Mouse (Mus musculus) stomach, postnatal 0 days (tissue): ENCODE measurements at regions not wholly inside any gene's neighbourhood (a gene's known extent, or its start where the extent isn't known, plus 50 kb on each side); places are given as distances from the start of the nearest gene placed in this dataset.

Experiments used
- CTCF ChIP-seq: IDR thresholded peaks from 2 replicates; pipeline ENCODE4 v1.5.1; 2016; ENCODE audit warnings: antibody characterized with exemption, low read depth, mild to moderate bottlenecking, moderate library complexity
- EP300 ChIP-seq: optimal IDR thresholded peaks from 2 replicates; pipeline ENCODE3; 2016; ENCODE audit warnings: antibody characterized with exemption

GRCm38 (mm10) chr15:7629826-7630225, 180.8 kb upstream of the Gdnf start:
- TF ChIP-seq CTCF (no peak), EP300 (no peak)
